Mouse (Mus musculus) urinary bladder, postnatal 14 days (tissue): ENCODE results near the gene Gm20815.
"Not testable (repeated sequence)": the region's sequence is repeated elsewhere in the genome, so short reads cannot be mapped to it uniquely, and the experiment has no call there.

Experiments
- DNase-seq: peaks from one replicate; pipeline ENCODE4 v3.0.0; 2021; ENCODE audit warnings: low spot score

Gene Gm20815

DNA sequence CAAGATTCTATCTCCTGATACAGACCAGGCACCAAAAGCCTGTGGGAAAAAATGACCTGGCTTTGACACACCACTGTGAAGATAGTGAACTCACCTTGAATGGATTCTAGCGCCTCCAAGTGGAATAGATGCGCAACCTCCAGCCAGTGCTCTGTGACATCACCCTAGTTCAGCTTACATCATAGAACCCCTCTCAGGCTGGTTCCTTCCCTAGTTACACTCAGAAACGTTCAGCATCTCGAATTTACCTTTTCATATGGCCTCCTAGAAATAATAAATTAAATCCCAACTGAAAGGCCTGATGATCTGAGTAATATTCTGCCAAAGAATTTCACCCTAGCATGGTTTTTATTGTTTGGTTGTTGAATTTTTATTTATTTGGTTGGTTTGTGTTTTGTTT is at the start of gene Gm20815:
Gm20815 (minus strand) TSS at position 101 of the 400 bp plus-strand sequence.
- not testable (repeated sequence) for DNase-seq
